Mouse (Mus musculus): ENCODE results near the gene Csmd2.
"Not testable (repeated sequence)": the region's sequence is repeated elsewhere in the genome, so short reads cannot be mapped to it uniquely, and the experiment has no call there.

Csmd2 gene

DNA sequence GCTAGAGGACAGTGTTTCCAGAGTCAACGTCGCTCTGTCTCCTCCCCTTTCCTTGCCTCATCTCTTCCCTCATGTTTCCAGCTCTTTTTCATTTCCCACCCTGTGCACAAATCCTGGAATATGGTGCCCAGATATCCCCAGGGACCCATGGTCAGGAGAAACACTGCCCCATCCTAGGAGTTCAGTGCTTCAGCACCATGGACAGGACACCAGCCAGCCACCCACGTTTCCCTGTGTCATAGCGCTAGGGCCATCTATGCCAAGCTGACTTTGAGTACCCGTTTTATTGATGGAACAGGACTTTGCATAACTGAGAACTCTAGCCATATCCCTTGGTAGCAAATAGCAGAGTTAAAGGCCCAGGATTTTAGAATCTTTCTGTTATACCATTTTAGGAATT lies 55.0 kb downstream of the Csmd2 start:
- DNase-seq (ENCODE audit: low spot score in 2 of 2), result no peak

DNA sequence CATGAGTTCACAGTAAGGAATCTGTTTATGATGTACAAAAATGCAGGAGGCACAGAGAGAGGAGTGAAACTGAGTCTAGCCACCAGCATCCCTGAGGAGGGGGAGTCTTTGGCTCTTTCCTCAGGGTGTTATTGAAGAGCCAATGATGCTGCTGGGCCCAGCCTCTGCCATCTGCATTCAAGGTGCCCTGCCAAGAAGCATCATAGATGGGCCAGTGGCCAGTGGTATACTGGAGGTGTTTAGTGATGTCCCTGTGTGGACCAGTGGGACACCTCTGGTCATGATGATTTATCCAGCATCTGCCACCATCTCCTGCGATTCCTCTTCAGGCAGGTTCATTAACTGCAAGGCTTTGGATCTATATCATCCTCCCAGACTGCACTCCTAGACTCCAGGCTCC lies 61.1 kb downstream of the Csmd2 start:
- no peak for DNase-seq (ENCODE audit: low spot score in 2 of 2)

DNA sequence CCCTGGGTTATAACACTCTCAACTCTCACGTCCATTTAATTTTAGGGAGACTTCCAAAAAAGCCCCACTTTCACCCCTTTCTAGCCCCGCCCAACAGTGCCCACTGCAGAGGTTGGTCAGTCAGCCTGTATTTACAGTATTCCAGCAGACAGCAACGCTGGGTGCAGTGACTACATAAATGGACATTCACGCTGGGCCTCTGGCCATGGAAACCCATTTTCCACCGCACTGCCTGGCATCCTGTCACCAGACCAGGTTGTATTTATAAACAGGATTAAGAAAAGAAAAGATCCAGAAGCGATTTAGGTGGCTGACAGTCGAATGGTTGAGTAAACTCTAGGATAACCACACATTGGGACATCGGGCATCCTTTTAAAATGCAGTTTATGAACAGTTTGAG lies 65.0 kb downstream of the Csmd2 start:
- DNase-seq (ENCODE audit: low spot score in 2 of 2), result no peak

DNA sequence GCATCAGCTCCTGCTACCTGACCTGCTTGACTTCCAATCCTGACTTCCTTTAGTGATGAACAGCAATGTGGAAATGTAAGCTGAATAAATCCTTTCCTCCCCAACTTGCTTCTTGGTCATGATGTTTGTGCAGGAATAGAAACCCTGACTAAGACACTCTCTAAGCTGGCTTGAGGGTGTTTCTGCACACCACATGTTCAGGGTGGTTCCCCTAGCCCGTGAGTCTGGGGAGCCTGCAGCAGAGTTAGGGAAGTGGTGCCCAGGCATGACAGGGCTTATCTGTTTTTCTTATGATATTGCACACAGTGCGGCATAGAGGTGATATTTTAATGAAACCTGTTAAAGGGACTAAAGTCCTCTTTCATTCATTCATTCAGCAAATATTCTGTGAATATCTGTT lies 73.6 kb downstream of the Csmd2 start:
- not testable (repeated sequence) for DNase-seq (ENCODE audit: low spot score in 2 of 2)

DNA sequence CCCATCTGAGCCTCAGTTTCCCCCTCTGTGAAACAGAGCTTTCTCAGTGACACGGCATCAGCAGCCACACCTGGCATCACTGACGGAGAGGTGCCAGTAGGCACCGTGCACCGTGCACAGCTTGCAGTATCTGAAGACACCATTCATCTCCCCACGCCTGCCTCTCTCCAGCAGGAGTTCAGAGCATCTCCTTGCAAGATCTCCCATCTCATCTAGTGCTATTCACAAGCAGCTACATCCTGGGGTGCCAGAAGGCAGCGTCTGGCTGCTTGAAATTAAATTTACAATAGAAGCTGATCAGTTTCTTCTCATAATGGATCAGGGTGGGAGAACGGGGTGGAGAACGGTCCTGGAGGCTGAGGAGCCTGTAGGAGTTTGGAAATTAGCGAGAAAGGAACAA lies 79.5 kb downstream of the Csmd2 start:
- DNase-seq (ENCODE audit: low spot score in 2 of 2), result no peak

DNA sequence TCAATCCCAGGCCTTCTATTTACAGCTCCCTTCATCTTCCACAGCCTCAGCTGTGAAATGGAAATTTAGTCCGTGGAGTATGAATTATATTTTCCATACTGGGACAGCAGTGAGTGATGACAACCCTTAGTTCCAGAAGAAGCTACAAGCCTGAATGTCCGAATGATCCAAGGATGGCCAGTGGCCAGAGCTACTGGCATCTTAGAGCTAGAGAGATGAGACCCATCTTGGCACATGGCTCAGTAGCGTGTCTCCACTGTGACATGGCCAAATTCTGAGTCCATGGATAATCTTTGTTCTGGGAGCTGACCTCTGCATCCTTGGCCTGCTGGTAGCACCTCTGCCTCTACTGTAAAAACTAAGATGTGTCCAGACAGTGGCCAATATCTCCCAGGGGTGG lies 96.8 kb downstream of the Csmd2 start:
- no peak for DNase-seq (ENCODE audit: low spot score in 2 of 2)

DNA sequence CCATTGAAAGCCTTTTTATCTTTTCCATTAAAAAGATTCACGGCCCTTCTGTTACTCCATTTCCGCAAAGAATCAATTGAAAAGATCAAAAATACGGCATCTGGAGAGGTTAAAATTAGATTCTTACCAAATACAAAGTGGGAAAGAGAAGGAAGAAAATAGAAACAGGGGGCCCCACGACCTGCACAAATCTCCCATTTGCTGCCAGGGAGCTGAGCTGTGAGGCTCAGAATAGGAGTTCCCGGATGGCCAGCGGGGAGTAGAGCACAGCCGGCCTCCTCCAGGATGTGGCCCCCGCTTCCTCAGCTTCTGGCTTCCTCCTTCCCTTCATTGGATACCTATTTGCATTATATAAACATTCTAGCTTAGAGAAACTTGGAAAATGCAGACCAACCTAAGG lies 97.4 kb downstream of the Csmd2 start:
- DNase-seq (ENCODE audit: low spot score in 2 of 2), result no peak

DNA sequence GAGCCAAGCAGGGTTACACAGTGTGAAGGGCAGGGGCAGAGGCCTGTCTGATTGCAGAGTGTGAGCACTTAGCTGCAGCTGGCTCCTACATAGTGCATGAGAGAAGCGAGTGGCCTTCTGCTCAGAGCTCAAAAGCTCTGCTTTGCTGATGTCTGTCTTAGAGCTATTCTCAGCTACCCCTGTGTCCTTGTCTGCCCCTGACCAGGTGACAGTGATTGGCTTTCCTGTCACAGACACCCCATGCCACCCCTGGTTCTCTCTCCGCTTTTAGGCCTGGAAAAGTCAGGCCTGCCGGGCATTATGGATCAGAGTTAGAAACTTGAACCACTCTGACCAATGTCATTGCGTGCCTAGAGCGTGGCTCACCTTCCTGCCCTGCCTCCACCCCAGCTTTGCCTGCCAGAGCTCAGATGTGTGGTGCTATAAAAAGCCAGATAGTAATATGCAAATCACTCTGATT lies 99.5 kb downstream of the Csmd2 start:
- DNase-seq (ENCODE audit: low spot score in 2 of 2), result no peak

DNA sequence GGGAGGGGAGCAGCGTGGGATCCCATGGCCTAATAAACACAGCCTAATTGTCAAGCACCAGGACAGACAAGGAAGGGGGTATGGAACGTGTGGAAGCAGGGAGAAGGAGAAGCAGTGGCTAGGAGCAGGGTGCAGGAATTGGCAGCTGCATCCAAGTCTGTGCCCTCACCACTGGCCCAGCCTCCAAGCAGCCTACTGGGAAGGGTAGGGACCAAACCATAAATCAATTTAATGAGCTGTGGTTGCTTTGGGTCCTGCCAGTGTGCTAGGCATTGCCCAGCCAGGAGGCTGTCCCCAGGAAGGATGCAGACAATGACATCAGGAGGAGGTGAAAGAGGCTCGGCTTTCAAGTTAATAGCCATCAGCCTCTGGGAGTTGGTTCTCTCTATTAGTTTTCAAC lies 100.0 kb downstream of the Csmd2 start:
- no peak for DNase-seq (ENCODE audit: low spot score in 2 of 2)

DNA sequence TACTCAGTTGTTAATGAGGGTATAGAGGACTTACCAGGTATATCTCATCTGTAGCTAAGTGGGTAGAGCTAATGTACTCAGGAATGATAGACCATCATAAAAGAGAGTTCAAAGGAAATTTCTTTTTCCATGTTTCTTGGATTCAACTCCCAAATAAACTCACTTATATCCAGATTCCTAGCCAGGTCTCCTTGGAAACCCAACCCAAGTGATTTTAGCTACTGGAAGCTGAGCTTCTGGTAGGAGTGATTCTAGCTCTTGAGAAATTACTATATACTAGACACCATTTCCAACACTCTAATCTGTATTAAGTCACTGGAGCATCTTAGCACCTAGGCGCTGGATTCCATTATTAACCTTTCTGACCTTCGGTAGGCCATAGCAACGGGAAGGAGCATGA lies 100.6 kb downstream of the Csmd2 start:
- no peak for DNase-seq (ENCODE audit: low spot score in 2 of 2)

DNA sequence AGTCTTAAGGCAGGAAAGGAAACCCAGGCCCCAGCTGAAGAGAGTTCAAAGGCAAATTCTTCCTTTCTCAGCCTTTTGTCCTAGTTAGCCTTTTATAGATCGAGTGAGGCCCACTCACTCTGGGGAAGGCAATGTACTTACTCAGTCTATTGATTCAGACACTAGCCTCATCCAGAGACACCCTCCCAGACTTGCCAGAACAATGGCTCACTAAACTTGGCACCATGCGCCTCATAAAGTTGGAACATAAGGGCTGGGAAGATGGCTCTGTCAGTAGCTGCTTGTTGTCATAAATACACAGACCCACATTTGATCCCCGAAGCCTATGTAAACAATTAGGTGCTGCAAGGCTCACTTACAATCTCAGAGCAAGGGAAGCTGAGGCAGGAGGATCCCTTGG lies 104.3 kb downstream of the Csmd2 start:
- DNase-seq (ENCODE audit: low spot score in 2 of 2), result no peak

DNA sequence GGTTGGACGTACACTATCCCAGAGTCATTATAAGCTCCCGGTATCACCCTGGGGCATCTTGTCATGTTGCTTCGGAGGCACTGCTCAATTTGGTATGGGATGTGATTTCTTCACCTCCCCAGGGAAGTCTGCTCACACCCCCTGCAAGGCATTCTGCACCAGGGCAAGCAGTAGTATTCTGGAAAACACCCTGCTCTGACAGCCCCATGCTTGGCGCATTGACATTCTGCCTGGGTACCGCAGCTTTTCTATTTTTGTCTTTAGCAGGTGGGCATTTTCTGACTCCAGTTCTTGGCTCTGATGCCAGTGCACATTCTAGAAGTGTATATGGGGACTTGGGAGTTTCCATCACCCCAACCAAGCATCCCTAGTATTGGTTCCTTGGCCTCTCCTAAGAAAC lies 111.9 kb downstream of the Csmd2 start:
- no peak for DNase-seq (ENCODE audit: low spot score in 2 of 2)

DNA sequence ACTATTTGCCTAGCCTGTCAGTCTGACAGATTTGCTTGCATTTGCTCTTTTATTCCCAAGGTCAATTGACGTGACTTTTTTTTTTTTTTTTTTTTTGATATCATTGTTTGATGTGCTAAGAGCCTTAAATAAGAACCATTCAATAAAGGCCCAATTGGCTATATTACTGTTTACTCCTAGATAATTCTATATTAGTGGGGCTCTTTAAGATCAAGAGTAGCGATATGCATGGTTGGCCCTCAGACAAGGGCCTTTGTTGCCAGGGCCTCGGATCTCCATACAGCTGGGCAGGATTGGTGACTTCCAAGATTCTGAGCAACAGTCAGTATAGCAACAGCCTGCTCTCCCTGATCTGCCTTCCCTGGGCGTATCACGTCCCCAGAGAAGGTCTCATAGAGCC lies 112.9 kb downstream of the Csmd2 start:
- no peak for DNase-seq (ENCODE audit: low spot score in 2 of 2)

DNA sequence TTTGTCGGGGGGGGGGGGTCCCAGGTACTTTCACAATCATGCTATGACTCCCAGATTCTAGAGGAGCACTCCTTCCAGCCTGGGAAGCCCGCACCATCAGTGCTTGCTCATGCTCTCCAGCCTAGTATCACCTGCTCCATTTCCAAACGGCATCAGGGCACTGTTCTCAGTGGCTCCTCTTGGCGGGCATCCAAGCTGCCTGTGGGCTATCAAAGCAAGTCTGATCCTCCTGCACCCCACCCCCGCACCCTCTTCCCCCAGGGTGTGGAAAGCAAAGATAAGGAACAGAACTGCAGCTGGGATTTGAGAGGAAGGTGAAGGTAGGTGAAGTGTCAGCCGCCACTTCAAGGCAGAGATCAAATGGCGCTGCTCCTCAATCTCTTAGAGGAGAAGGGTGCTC lies 128.7 kb downstream of the Csmd2 start:
- no peak for DNase-seq (ENCODE audit: low spot score in 2 of 2)

DNA sequence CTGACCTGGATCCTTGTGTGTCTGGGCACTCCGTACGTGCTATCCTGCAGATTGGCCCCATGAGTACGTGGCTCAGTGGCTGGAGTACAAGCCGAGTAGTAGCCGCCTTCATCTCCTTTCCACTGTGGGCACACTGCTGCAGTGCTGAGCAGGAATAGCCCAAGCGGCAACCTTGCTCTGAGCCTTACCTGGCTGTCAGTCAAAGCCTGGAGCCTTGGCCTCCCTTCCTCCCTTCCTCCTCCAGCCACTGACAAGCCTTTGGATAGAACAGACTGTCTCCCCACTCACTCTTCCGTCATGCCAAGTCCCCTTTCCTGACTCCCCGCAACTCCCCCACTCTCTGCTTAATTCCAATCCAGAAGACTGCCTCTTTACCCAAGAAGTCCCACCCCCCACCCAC lies 135.6 kb downstream of the Csmd2 start:
- DNase-seq (ENCODE audit: low spot score in 2 of 2), result no peak

DNA sequence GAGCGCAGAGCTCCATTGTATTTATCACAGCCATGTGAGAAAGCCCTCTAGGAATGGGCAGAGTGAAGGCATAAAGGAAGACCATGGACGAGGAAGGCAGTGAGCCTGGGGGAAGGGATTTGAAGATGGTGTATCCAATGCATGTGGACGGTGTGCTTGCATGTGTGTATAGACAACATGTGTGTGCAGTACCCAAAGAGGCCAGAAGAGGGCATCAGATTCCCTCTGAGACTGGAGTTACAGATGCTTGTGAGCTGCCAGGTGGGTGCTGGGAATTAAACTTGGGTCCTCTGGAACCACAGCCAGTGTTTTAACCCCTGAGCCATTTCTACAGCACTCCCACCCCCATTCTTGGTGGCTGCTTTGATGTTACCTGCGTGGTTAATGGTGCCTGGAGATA lies 137.1 kb downstream of the Csmd2 start:
- no peak for DNase-seq (ENCODE audit: low spot score in 2 of 2)

DNA sequence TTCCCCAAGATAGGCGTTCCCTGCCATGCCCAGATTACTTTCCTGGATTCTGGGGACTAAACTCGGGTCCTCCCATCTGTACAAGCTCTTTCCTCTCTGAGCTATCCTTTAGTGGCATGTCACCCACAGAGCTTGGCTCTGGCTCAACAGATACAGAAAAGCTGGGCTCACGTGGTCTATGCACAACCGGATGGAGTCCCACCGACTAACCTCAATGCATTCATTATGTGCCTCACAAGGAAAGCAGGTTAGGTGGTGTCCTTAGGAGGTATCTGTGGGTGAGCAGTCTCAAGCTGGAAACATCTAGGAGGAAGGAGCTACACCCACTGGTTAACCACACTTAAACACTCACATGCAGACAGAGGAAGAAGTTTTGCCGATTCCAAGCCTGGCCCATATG lies 140.9 kb downstream of the Csmd2 start:
- no peak for DNase-seq (ENCODE audit: low spot score in 2 of 2)

DNA sequence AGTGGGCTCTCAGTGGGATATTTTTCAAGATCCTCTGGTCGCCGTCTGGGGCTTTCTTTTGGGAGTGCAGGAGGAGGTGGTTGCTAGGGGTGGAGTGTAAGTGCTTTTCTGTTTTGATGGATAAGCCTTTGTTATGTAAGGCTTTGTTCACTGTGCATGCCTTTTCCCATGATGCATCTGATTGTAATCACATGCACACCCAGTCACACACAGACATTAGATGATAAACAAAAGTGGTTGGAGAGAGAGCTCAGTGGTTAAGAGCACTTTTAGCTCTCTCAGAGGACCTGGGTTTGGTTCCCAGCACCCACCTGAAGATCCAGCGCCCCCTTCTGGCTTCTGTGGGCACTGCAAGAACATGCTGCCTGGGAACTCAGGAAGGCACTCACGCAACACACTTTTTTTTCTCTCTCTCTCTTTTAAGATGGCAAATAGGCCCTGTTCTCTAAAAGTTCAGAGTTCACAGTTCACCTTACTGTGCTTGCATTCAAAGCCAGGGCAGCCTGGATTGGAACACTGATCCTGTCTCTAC lies 143.0 kb downstream of the Csmd2 start:
- DNase-seq (ENCODE audit: low spot score in 2 of 2), result no peak

DNA sequence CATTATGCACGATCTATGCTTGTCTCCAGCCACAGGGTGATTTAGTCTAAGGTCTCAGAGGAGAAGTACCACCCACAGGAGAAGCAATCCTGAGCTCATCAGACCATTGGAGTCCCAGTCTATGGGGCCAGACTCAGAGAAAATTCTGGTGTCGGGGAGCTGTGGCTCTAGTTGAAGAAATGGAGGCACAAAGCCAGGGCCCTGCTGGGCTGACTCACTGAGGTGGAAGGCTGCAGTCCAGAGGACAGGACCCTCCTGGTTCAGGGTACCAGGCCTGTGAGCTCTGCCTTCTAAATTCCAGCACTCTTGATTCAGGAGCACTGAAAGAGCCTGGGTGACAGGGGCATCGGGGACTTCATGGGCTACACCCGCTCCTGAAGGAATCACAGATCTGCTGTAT lies 144.0 kb downstream of the Csmd2 start:
- no peak for DNase-seq (ENCODE audit: low spot score in 2 of 2)

DNA sequence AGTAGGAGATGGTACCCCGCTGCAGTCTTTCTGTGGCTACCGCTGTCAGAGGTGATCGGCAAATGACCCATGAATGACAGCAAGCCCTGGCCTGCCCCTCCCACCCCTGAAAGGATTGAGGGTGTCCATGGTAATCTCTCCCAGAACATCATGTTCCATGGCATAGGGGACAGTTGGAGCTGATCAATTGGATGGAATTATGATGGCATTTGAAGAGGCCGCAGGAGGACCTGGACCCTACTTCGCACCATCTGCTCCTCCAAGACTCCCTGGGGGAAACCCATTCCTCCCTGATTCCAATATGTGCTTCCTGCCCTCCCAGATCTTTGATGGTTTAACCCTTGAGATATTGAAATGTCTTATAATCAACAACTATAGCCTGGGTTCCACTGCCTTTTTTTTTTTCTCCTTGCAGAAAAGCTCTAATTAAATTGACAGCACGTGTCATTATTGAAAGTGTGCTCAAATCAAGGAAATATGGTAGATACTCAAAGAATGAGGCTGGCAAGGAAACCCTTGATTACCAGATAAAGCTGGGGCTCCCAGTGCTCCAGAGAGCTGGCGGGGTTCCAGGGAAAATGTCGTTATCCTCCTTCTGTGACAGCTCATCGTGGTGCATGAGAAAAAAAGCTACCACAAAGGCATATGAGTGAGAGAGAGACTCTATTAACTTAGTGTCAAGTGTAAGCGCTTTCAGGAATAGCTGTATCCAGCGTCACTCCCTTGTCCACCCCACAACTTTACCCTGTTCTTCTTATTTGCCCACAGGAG lies 145.4 kb downstream of the Csmd2 start:
- no peak for DNase-seq (ENCODE audit: low spot score in 2 of 2)

DNA sequence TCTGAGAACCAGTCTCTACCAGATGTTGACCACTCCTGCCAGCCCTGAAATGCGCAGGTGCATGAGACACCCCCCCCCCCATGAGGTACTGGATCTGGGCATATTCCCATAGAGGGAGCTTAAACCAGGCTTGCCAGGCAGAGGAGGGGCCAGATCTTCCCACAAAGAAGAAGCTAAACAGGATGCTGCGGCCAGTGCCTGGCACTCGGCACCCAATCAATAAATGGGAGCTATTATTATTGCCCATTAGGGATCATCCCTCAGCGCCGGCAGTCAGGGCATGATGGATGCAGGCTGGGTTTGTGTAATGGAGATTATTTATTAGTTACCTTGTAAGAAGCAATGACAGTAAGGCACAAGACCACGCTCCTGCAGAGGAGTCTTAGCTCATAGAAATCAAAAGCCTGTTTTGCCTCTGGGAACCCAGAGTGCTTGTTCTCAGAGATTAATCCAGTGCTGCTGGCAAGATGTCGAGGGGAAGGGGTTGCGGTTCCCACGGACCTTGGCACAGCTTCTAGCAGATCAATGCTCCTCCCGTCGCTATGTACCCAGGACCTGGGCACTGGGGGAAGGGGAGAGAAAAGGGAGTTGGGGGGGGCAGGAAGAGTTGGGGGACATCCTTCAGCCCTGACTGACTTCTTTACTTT lies 146.8 kb downstream of the Csmd2 start:
- DNase-seq (ENCODE audit: low spot score in 2 of 2), result no peak

DNA sequence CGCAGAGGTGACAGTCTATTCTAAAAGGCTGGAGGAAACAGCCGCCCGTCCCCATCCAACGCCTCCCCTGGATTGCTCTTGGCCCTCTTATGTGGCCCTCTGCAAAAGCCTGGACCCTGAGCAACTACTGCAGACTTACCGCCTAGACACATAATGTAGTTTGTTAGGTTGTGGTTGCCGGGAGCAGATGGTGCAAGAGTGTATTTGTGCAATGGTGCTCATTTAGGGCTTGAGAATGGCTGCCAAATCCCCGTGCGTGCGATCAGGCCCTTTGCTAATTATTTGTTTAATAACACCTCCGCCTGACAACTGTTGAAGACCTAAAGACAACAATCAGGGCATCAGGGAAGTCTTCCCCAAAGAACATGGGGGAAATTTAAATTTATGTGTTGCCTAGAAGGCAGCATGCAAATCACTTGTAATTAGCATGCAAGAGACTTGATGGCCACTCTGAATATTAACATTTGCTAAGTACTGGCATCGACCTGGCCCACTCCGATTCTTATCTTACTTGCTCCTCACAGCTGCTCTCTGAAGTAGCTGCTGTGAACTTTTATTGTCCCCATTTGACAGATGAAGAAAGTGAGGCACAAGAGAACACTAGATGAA lies 147.5 kb downstream of the Csmd2 start:
- DNase-seq (ENCODE audit: low spot score in 2 of 2), result no peak

DNA sequence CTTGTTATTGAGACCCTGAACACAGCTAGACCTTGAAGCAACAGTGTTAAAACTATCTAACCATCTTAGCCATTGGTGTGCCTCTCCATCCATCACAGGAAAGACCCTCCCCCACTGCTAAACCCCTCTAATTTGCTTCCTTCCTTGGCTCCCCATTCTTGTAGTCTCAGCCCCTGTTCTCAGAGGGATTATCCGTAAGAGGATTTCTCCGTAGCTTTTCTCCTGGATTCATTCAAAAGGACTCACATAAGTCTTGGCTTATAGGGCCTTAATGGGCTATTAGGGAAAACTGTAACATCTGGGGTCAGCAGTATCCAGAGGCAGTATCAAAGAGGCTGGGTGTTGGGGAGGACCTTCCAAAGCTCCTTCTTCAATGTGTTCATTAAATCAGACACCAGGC lies 152.3 kb downstream of the Csmd2 start:
- DNase-seq (ENCODE audit: low spot score in 2 of 2), result no peak
